Mouse (Mus musculus) cerebellum, adult 8-10 months (tissue): ENCODE results near the gene Bcor.
A peak's percentile ranks its signal among the peaks of the same experiment; 100 is the strongest.

ENCODE experiments used
- DNase-seq: peaks from one replicate; pipeline ENCODE4 v3.0.0; 2022

The Bcor gene

GRCm38 (mm10) chrX:12126408-12127105 lies 33.6 kb downstream of the Bcor start:
- DNase-seq, result no peak

- no peak for DNase-seq
Observed at GRCm38 (mm10) chrX:12124571-12124970, 35.6 kb downstream of the Bcor start.

GRCm38 (mm10) chrX:12123687-12124087 lies 36.5 kb downstream of the Bcor start:
- no peak for DNase-seq

- no peak for DNase-seq
Observed at GRCm38 (mm10) chrX:12122594-12123331, 37.4 kb downstream of the Bcor start.

- DNase-seq, result no peak
Observed at GRCm38 (mm10) chrX:12119476-12119875, 40.7 kb downstream of the Bcor start.

- no peak for DNase-seq
Observed at GRCm38 (mm10) chrX:12116128-12116527, 44.0 kb downstream of the Bcor start.

GRCm38 (mm10) chrX:12112166-12112565 lies 48.0 kb downstream of the Bcor start:
- DNase-seq, result no peak

GRCm38 (mm10) chrX:12110518-12110917 lies 49.6 kb downstream of the Bcor start:
- DNase-seq, result no peak

- DNase-seq, result no peak
Observed at GRCm38 (mm10) chrX:12105358-12105757, 54.8 kb downstream of the Bcor start.

- DNase-seq, result no peak
Observed at GRCm38 (mm10) chrX:12096783-12097526, 63.2 kb downstream of the Bcor start.

- no peak for DNase-seq
Observed at GRCm38 (mm10) chrX:12093371-12093770, 66.8 kb downstream of the Bcor start.

GRCm38 (mm10) chrX:12091431-12092061 lies 68.6 kb downstream of the Bcor start:
- peak; percentile 37 for DNase-seq

GRCm38 (mm10) chrX:12090871-12091404 lies 69.2 kb downstream of the Bcor start:
- DNase-seq, result peak; percentile 65

- DNase-seq, result peak; percentile 35
Observed at GRCm38 (mm10) chrX:12090151-12090870, 69.8 kb downstream of the Bcor start.

GRCm38 (mm10) chrX:12089353-12090081 lies 70.6 kb downstream of the Bcor start:
- DNase-seq, result peak; percentile 46

GRCm38 (mm10) chrX:12089027-12089340 lies 71.2 kb downstream of the Bcor start:
- no peak for DNase-seq

- peak; percentile 61 for DNase-seq
Observed at GRCm38 (mm10) chrX:12088301-12089026, 71.7 kb downstream of the Bcor start.

- DNase-seq, result peak; percentile 31
Observed at GRCm38 (mm10) chrX:12087511-12088300, 72.4 kb downstream of the Bcor start.

GRCm38 (mm10) chrX:12086674-12087510 lies 73.3 kb downstream of the Bcor start:
- DNase-seq, result peak; percentile 27
